Mouse (Mus musculus): ENCODE data around the gene Sell. TPM values are rescaled to one million over a fixed set of nuclear protein-coding genes. Genes with fewer than 3 reads are reported as not detected.
"Not testable (repeated sequence)": the region's sequence is repeated elsewhere in the genome, so short reads cannot be mapped to it uniquely, and the experiment has no call there.

The Sell gene
- polyA plus RNA-seq (2015; fragmentation: Nextera tagmentation; extraction: Ambion mirVana): 0.74 and 1.0 TPM in 2 replicates

- no peak within 1 kb of the TSS for H3K4me3 ChIP-seq
- H3K9ac ChIP-seq: no peak within 1 kb of the TSS
- no peaks in the 10 kb centered on the region for H3K9me3 ChIP-seq
- H3K4me2 ChIP-seq: no peak within 1 kb of the TSS
- no peak for ATAC-seq (ENCODE audit: insufficient number of reproducible peaks, low FRiP score, low TSS enrichment, low read depth)
- no peaks in the 10 kb centered on the region for H3K27me3 ChIP-seq
- 84% methylated on average over 4 of the region's 4 CpGs for WGBS
- H3K4me1 ChIP-seq: no peaks in the 10 kb centered on the region
- no peak within 1 kb of the TSS for H3K27ac ChIP-seq
- no peaks in the 10 kb centered on the region for H3K36me3 ChIP-seq
Measured at GRCm38 (mm10) chr1:164061925-164062324, at the start of gene Sell. TSS of gene Sell (plus strand) at chr1:164061982.

DNA sequence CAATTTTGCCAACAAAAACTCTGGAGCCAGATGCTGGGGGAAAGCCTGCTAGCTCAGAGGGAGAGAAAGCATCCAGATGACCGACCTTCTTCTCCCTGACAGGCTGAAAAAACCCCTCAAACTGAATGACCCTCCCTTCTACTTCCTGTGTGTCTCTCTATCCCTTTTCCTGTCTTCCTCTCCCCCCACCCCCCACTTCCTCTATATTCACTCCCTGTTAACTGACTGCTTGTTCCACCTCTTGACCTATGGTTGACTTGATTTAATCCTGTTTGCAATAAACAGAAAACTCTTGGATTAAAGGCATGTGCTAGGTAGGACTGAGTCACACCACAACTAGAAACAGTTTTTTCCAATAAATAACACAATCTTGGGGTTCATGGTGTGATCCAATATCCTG is 47.2 kb upstream of the Sell start:
- no peak for ATAC-seq (ENCODE audit: insufficient number of reproducible peaks, low FRiP score, low TSS enrichment, low read depth)
- WGBS: 52% methylated on average over 1 of the region's 1 CpGs
- H3K4me2 ChIP-seq: no peak overlapping the region

GRCm38 (mm10) chr1:164018221-164018896 is 43.4 kb upstream of the Sell start:
- no peaks in the 10 kb centered on the region for H3K36me3 ChIP-seq
- H3K4me2 ChIP-seq: no peak overlapping the region
- H3K4me3 ChIP-seq: no peak overlapping the region
- H3K27ac ChIP-seq: no peak overlapping the region
- ATAC-seq (ENCODE audit: insufficient number of reproducible peaks, low FRiP score, low TSS enrichment, low read depth): no peak
- H3K27me3 ChIP-seq: no peaks in the 10 kb centered on the region
- H3K9me3 ChIP-seq: no peaks in the 10 kb centered on the region
- H3K9ac ChIP-seq: no peak overlapping the region
- no peaks in the 10 kb centered on the region for H3K4me1 ChIP-seq
- 78% methylated on average over 16 of the region's 16 CpGs for WGBS

More for the DNA sequence above, 47.2 kb upstream of the Sell start:
- Histone ChIP-seq H3K27me3 (no peaks in the 10 kb centered on the region), H3K4me1 (no peaks in the 10 kb centered on the region), H3K27ac (no peak overlapping the region), H3K4me3 (no peak overlapping the region), H3K36me3 (no peaks in the 10 kb centered on the region), H3K9ac (no peak overlapping the region), H3K9me3 (no peaks in the 10 kb centered on the region)

GRCm38 (mm10) chr1:164019789-164020188 is 42.0 kb upstream of the Sell start:
- no peak for ATAC-seq (ENCODE audit: insufficient number of reproducible peaks, low FRiP score, low TSS enrichment, low read depth)
- WGBS: 78% methylated on average over 6 of the region's 6 CpGs
- H3K9ac ChIP-seq: no peak overlapping the region

GRCm38 (mm10) chr1:164020746-164021145 is 41.0 kb upstream of the Sell start:
- H3K36me3 ChIP-seq; H3K4me2 ChIP-seq; H3K4me1 ChIP-seq; ATAC-seq (ENCODE audit: insufficient number of reproducible peaks, low FRiP score, low TSS enrichment, low read depth); H3K9me3 ChIP-seq; H3K9ac ChIP-seq; H3K4me3 ChIP-seq; H3K27me3 ChIP-seq; H3K27ac ChIP-seq: not testable (repeated sequence)
- WGBS: 87% methylated on average over 3 of the region's 3 CpGs

More at GRCm38 (mm10) chr1:164019789-164020188, 42.0 kb upstream of the Sell start:
- no peak overlapping the region for H3K27ac ChIP-seq
- H3K36me3 ChIP-seq: no peaks in the 10 kb centered on the region
- H3K4me1 ChIP-seq: no peaks in the 10 kb centered on the region
- no peaks in the 10 kb centered on the region for H3K9me3 ChIP-seq
- H3K4me2 ChIP-seq: no peak overlapping the region
- H3K4me3 ChIP-seq: no peak overlapping the region
- H3K27me3 ChIP-seq: no peaks in the 10 kb centered on the region

DNA sequence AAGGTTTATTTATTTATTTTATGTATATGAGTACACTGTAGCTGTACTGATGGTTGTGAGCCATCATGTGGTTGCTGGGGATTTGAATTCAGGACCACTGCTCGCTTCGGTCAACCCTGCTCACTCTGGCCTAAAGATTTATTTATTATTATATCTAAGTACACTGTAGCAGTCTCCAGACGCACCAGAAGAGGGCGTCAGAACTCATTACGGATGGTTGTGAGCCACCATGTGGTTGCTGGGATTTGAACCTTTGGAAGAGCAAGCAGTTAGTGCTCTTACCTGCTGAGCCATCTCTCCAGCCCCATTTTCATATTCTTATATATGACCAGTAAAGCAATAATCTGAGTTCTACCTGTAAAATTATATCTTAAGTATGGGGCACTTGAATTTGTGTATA is 39.7 kb upstream of the Sell start:
- 73% methylated on average over 5 of the region's 5 CpGs for WGBS

DNA sequence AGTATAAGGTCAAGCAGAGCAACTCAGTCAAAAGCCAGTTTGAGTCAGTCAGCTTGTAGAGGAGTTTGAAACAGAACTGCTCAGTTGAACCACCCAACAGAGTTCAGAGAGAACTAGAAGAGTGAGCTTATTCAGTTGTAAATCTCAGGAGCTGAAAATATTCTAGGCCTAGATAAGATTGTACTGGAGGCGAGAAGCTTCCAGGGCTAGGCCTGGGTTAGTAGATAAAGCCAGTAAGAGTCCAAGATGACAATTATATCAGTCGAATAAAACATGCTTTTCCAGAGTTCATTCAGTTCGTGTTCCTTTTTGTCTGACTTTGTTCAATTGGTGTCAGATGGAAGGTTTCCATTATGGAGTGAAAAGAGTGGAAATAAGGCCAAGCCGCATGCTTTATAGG is 36.1 kb upstream of the Sell start:
- ATAC-seq (ENCODE audit: insufficient number of reproducible peaks, low FRiP score, low TSS enrichment, low read depth): no peak

More for the DNA sequence above, 39.7 kb upstream of the Sell start:
- not testable (repeated sequence) for ATAC-seq (ENCODE audit: insufficient number of reproducible peaks, low FRiP score, low TSS enrichment, low read depth); H3K4me1 ChIP-seq; H3K9ac ChIP-seq; H3K4me2 ChIP-seq; H3K4me3 ChIP-seq; H3K36me3 ChIP-seq; H3K9me3 ChIP-seq; H3K27ac ChIP-seq; H3K27me3 ChIP-seq

GRCm38 (mm10) chr1:164027416-164027815 is 34.4 kb upstream of the Sell start:
- no peak for ATAC-seq (ENCODE audit: insufficient number of reproducible peaks, low FRiP score, low TSS enrichment, low read depth)
- WGBS: 56% methylated on average over 5 of the region's 5 CpGs

More for the DNA sequence above, 36.1 kb upstream of the Sell start:
- Histone ChIP-seq H3K27me3 (no peaks in the 10 kb centered on the region), H3K36me3 (no peaks in the 10 kb centered on the region), H3K4me2 (no peak overlapping the region), H3K27ac (no peak overlapping the region), H3K4me1 (no peaks in the 10 kb centered on the region), H3K4me3 (no peak overlapping the region), H3K9ac (no peak overlapping the region), H3K9me3 (no peaks in the 10 kb centered on the region)
- WGBS: 87% methylated on average over 4 of the region's 4 CpGs

GRCm38 (mm10) chr1:164040385-164041135 is 21.2 kb upstream of the Sell start:
- no peaks in the 10 kb centered on the region for H3K4me1 ChIP-seq
- no peak overlapping the region for H3K9ac ChIP-seq
- WGBS: 75% methylated on average over 10 of the region's 10 CpGs
- H3K27ac ChIP-seq: no peak overlapping the region
- H3K4me2 ChIP-seq: no peak overlapping the region
- H3K27me3 ChIP-seq: no peaks in the 10 kb centered on the region
- H3K36me3 ChIP-seq: no peaks in the 10 kb centered on the region
- no peak for ATAC-seq (ENCODE audit: insufficient number of reproducible peaks, low FRiP score, low TSS enrichment, low read depth)
- no peak overlapping the region for H3K4me3 ChIP-seq
- H3K9me3 ChIP-seq: no peaks in the 10 kb centered on the region

More at GRCm38 (mm10) chr1:164027416-164027815, 34.4 kb upstream of the Sell start:
- H3K36me3 ChIP-seq: no peaks in the 10 kb centered on the region
- H3K4me3 ChIP-seq: no peak overlapping the region
- H3K4me1 ChIP-seq: no peaks in the 10 kb centered on the region
- no peaks in the 10 kb centered on the region for H3K27me3 ChIP-seq
- no peaks in the 10 kb centered on the region for H3K9me3 ChIP-seq
- H3K4me2 ChIP-seq: no peak overlapping the region
- no peak overlapping the region for H3K9ac ChIP-seq
- H3K27ac ChIP-seq: no peak overlapping the region

GRCm38 (mm10) chr1:164043549-164043948 is 18.2 kb upstream of the Sell start:
- no peak overlapping the region for H3K9ac ChIP-seq
- no peaks in the 10 kb centered on the region for H3K4me1 ChIP-seq
- H3K27ac ChIP-seq: no peak overlapping the region
- H3K27me3 ChIP-seq: no peaks in the 10 kb centered on the region
- ATAC-seq (ENCODE audit: insufficient number of reproducible peaks, low FRiP score, low TSS enrichment, low read depth): no peak
- WGBS: 57% methylated on average over 3 of the region's 3 CpGs
- no peak overlapping the region for H3K4me2 ChIP-seq
- no peaks in the 10 kb centered on the region for H3K36me3 ChIP-seq
- no peaks in the 10 kb centered on the region for H3K9me3 ChIP-seq
- H3K4me3 ChIP-seq: no peak overlapping the region

DNA sequence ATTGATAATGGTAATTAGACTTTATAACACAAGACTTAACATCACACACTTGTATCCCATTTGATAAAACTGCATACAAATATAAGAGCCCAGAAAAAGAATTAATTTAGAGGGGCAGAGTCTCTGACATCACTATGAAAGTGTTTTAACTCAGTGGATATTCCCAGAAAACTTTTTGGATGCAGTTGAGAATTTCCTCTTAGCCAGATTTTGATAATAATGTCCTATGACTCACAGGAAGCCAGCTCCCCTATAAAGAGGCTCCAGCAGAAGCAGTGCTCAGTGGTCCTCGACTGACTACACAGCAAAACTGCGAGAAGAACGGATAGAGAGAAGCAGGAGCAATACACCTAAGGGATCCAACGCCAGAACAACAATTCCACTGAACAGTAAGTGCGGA is 13.8 kb upstream of the Sell start, which contains the start of gene Sele:
Gene Sele, plus strand, starts transcription at position 301 of the 400 bp plus-strand sequence.
- no peaks in the 10 kb centered on the region for H3K9me3 ChIP-seq
- no peak within 1 kb of the TSS for H3K27ac ChIP-seq
- no peaks in the 10 kb centered on the region for H3K36me3 ChIP-seq
- H3K4me2 ChIP-seq: no peak within 1 kb of the TSS
- no peak within 1 kb of the TSS for H3K4me3 ChIP-seq
- no peaks in the 10 kb centered on the region for H3K27me3 ChIP-seq
- ATAC-seq (ENCODE audit: insufficient number of reproducible peaks, low FRiP score, low TSS enrichment, low read depth): no peak
- H3K4me1 ChIP-seq: no peaks in the 10 kb centered on the region
- WGBS: 70% methylated on average over 5 of the region's 5 CpGs
- H3K9ac ChIP-seq: no peak within 1 kb of the TSS

- Histone ChIP-seq H3K27me3 (no peaks in the 10 kb centered on the region), H3K4me1 (no peaks in the 10 kb centered on the region), H3K4me2 (no peak overlapping the region), H3K36me3 (no peaks in the 10 kb centered on the region), H3K9me3 (no peaks in the 10 kb centered on the region), H3K4me3 (no peak overlapping the region), H3K9ac (no peak overlapping the region), H3K27ac (no peak overlapping the region)
- ATAC-seq (ENCODE audit: insufficient number of reproducible peaks, low FRiP score, low TSS enrichment, low read depth): no peak
- WGBS: 93% methylated on average over 9 of the region's 9 CpGs
Measured at GRCm38 (mm10) chr1:164053561-164053960, 8.2 kb upstream of the Sell start.
